Mouse (Mus musculus) thymus, postnatal 4 days (tissue): ENCODE measurements around the gene Trim30a.
"Not testable (repeated sequence)": the region's sequence is repeated elsewhere in the genome, so short reads cannot be mapped to it uniquely, and the experiment has no call there.

ENCODE experiments used
- DNase-seq: peaks from one replicate; pipeline ENCODE4 v3.0.0; 2021

Gene Trim30a

DNA sequence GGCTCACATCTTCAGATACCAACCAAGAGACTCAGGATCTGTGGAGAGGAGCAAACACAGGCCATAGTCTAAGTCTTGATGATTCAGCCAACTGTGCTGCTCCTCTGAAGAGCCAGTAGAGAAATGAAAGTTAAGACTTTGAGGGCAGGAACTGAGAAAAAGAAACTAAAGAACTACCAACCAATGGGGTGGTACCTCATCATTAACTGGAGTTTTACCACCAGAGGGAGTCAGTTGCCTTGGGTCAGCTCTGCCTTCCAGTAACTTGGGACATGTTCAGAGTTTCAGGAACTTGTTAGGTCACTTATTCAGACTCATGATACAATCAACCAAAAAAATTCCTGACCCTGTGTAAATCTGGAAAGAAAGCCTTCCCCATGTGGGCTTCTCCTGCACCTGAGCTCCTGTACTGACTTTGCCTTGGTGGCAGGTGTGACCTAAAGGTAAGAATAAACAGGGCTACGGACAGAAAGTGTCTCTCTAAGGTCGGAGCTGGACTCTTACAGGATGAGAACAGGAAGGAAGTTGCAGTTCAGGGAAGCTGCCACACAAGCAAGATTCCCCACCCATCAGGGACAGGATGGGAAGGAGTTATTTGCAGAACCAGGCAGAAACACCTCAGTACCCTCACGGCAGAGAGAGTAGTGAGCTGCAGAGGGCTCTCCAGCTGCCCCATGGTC is at the start of gene Trim30a:
Gene Trim30a (minus strand): TSS at position 129 of the 680 bp plus-strand sequence.
- DNase-seq: no peak

DNA sequence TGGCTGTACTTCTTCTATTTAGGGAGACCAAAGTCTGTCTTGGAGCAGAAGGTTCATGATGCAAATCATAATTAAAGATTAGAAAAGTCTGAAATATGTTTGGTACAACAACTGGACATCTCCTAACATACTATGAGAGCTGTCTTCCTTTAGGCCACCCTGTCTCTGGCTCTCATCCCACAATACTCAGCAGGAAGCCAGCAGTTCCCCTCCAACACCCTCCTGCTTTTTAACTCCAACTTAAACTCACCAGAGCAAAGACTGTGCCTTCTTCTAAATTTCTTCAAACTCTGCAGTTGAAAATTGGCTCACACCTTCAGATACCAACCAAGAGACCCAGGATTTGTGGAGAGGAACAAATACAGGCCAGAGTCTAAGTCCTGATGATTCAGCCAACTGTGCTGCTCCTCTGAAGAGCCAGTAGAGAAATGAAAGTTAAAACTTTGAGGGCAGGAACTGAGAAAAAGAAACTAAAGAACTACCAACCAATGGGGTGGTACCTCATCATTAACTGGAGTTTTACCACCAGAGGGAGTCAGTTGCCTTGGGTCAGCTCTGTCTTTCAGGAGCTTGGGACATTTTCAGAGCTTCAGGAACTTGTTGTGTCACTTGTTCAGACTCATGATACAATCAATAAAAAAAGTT is 42.5 kb upstream of the Trim30a start, which contains the start of gene Trim30d:
Gene Trim30d (minus strand): TSS at position 429 of the 645 bp plus-strand sequence.
- not testable (repeated sequence) for DNase-seq

DNA sequence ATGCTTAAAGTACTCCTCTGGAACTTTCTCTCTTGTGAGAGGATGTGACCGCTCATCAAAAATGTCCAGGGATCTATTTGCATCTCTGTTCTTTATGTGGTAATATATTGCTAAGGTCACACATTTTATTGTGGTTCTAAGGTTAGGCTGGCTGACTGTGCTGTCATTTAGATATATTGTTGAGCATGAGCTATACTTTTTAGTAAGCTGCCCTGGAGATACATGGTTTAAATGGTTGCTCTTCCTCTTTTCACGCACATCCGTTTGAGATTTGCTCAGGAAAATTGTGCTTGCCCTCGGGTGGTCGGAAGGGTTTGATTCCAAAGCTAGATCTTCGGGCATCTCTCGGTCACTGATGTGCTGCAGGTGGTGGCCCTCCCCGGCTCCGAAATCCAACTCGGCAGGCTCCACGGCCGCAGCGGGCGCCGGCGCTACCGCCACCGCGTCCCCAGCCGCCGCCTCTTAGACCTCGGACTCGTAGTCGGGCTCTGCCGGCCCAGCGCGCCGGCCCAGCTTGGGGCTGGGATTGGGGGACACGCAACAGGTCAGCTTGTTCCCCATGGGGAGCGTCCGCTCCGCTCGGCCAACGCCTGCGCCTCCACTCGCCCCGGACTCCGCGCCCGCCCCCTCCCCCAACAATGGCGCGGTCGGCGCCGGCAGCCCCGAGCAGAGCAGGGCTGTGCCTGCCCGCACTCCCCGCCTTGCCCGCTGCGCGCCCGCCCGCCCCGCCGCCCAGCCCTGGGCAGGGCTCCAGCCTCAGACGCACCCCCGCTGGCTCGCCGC is 36.8 kb upstream of the Trim30a start:
- peak; percentile 9 for DNase-seq

DNA sequence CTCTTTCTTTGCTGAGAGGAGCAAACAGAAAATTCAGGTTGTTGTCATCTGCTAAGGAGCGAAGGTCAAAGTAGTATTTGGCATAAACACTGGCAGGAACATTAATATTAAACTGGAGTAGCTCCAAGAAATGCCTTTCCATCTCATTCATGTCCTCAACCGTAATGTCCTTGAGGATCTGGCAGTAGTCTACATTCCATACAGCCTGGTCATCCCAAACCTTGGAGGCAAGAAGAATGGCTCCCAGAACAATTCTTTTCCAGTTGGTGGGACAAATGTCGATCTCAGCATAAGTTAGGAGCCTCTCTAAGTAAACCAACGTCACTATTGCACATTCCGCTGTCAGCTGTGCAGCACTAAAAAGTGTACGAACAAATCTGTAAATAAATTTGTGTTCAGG is 36.2 kb upstream of the Trim30a start:
- not testable (repeated sequence) for DNase-seq

DNA sequence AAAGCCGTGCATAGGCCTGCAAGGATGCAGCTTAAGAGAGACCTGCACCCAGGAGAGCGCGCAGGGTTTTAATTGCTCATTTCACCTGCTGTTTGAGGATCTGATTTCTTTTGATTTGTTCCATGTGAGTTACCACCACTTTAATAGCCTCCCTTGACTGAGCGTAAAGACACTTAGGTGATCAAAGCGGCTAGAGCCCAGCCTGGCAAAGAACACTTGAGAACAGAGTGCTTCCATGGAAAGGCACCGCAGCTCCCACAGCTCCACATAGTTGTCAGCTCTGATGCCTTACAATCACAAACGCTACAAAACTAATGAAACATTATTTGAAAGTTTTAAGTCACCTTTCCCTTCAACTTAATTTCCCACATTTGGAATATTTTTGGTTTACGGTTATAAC is 34.5 kb upstream of the Trim30a start:
- not testable (repeated sequence) for DNase-seq

DNA sequence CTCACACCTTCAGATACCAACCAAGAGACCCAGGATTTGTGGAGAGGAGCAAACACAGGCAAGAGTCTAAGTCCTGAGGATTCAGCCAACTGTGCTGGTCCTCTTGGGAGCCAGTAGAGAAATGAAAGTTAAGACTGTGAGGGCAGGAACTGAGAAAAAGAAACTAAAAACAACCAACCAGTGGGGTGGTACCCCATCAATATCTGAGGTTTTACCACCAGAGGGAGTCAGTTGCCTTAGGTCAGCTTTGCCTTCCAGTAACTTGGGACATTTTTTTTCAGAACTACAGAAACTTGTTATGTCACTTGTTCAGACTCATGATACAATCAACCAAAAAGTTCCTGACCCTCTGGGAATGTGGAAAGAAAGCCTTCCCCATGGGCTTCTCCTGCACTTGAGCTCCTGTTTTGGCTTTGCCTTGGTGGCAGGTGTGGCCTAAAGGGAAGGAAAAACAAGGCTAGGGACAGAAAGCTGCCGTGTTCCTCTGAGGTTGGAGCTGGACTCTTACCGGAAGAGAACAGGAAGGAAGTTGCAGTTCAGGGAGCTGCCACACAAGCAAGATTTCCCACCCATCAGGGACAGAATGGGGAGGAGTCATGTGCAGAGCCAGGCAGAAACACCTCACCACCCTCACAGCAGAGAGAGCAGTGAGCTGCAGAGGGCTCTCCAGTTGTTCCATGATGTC is 18.9 kb downstream of the Trim30a start:
- DNase-seq: peak; percentile 55

DNA sequence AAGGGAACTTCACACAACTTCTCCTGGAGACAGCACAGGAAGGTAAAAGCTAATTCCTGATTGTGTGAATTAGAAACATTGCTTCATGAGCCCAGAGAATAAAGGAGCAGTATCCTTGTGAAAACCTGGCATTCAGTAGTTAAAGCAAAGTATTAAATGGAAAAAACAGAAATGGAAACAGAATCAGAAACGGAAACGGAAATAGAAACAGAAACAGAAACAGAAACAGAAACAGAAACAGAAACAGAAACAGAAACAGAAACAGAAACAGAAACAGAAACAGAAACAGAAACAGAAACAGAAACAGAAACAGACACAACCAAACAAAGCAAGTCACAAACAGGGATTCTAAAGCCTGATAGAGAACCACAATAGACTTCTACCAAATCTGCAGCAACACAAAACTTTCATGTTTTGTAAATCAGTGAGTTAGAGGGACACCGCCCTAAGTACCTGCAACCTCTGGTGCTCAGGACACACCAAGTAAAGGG is 60.5 kb downstream of the Trim30a start:
- DNase-seq: no peak

DNA sequence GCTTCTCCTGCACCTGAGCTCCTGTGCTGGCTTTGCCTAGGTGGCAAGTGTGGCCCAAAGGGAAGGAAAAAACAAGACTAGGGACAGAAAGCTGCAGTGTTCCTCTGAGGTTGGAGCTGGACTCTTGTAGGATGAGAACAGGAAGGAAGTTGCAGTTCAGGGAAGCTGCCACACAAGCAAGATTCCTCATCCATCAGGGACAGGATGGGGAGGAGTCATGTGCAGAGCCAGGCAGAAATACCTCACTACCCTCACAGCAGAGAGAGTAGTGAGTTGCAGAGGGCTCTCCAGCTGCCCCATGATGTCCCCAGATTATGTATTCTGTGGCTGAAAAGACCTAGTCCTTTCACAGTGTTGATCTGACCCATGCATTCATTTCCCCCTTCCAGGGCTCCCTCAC is 63.9 kb downstream of the Trim30a start:
- DNase-seq: no peak

DNA sequence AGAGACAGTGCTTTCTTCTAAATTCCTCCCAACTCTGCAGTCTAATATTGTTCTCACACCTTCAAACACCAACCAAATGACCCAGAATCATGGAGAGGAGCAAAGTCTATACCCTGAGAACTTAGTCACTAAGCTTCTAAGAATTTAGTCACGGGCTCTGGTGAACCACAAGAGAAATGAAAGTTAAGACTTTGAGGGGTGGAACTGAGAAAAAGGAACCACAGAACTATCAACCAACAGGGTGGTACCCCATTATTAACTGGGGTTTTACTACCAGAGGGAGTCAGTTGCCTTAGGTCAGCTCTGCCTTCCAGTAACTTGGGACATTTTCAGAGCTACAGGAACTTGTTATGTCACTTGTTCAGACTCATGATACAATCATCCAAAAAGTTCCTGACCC is 64.3 kb downstream of the Trim30a start, which contains the start of gene Trim30c:
Gene Trim30c (minus strand): TSS at position 140 of the 400 bp plus-strand sequence.
- DNase-seq: no peak

DNA sequence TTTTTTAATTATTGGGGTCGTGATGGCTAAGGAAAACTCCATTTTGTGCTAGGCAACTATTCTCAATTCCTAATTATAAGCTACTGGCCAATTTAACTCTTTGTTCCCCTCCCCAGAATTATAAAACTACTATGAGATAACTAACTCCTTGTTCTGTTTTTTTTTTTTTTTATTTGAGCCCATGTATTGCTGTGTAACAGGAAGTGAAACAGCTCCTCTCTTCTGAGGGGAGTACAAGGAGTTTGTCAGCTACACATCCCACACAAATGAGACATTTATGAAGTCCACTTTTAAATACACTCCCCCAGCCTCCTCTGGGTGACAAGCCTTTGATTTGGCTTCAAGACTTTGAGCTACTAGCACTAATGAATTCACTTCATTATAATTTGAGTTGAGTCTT is 66.5 kb downstream of the Trim30a start:
- no peak for DNase-seq

DNA sequence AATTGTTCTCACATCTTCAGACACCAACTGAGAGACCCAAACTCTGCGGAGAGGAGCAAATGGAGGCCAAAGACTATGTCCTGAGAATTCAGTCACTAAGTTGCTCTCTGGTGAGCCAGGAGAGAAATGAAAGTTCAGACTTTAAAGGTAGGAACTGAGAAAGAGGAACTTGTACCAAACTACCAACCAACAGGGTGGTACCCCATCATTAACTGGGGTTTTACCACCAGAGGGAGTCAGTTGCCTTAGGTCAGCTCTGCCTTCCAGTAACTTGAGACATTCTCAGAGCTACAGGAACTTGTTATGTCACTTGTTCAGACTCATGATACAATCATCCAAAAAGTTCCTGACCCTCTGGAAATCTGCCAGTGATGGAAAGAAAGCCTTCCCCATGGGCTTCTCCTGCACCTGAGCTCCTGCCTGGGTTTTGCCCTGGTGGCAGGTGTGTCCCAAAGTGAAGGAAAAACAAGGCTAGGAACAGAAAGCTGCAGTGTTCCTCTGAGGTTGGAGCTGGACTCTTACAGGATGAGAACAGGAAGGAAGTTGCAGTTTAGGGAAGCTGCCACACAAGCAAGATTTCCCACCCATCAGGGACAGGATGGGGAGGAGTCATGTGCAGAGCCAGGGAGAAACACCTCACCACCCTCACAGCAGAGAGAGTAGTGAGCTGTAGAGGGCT is 95.1 kb downstream of the Trim30a start, which contains the start of gene Trim30b:
Gene Trim30b (minus strand): TSS at position 149 of the 679 bp plus-strand sequence.
- DNase-seq: peak; percentile 10

DNA sequence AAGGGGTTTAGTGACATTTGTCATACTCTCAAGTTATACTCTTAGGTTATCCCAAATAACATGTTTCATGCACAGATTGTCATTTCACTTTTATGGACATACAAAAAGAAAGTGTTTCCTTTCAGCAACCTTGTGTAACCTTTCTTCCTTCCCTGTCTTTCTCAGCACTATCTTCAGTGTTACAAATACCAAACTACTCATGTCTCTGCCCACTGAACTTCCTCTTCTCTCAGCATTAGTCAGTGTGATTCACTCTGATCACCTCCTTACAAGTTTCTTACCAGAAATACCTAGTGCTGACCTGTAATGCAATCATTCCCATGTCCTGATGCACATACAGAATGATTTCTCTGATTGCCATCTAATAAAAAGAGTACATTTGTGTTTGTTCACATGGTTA is 98.7 kb downstream of the Trim30a start:
- DNase-seq: no peak
